Mouse (Mus musculus) intestine, postnatal 0 days (tissue): ENCODE data around the gene Rtl10. TPM values are rescaled to one million over a fixed set of nuclear protein-coding genes. Genes with fewer than 3 reads are reported as not detected.
A peak's percentile ranks its signal among the peaks of the same experiment; 100 is the strongest.

Source experiments
- ATAC-seq: fragments of 200-750 bp; cut with Nextera tagmentation; 2 replicates; pipeline ENCODE4 v1.8.0; 2017; ENCODE audit warnings: mild to moderate bottlenecking, moderate TSS enrichment, moderate library complexity
- H3K27ac ChIP-seq: fragments of 300-500 bp; sonication (generic); 2 replicates; pipeline ENCODE4 v1.5.1; 2014; ENCODE audit warnings: mild to moderate bottlenecking, low read depth, low read length, moderate library complexity
- H3K27me3 ChIP-seq: fragments of 300-500 bp; sonication (generic); replicated peaks from 2 replicates; pipeline ENCODE4 v1.6.1; 2014; ENCODE audit warnings: low read length, mixed read lengths; ENCODE audit not compliant: control insufficient read depth, insufficient read depth
- H3K36me3 ChIP-seq: fragments of 300-500 bp; sonication (generic); 2 replicates; pipeline ENCODE4 v1.6.1; 2014; ENCODE audit warnings: mild to moderate bottlenecking, moderate library complexity; ENCODE audit not compliant: control insufficient read depth, insufficient read depth
- H3K4me1 ChIP-seq: fragments of 300-500 bp; sonication (generic); replicated peaks from 2 replicates; pipeline ENCODE4 v1.6.1; 2014; ENCODE audit warnings: antibody characterized with exemption, low read length, mixed read lengths; ENCODE audit not compliant: control insufficient read depth, insufficient read depth
- H3K4me2 ChIP-seq: fragments of 300-500 bp; sonication (generic); replicated peaks from 2 replicates; pipeline ENCODE4 v1.6.1; 2014; ENCODE audit warnings: low read depth, mild to moderate bottlenecking, moderate library complexity
- H3K4me3 ChIP-seq: fragments of 300-500 bp; sonication (generic); 2 replicates; pipeline ENCODE4 v1.5.1; 2014; ENCODE audit warnings: low read depth, low read length
- H3K9ac ChIP-seq: fragments of 300-500 bp; sonication (generic); 2 replicates; pipeline ENCODE4 v1.6.1; 2014; ENCODE audit warnings: mild to moderate bottlenecking, low read depth, low read length
- H3K9me3 ChIP-seq: fragments of 300-500 bp; sonication (generic); 2 replicates; pipeline ENCODE4 v1.6.1; 2016; ENCODE audit warnings: mixed run types; ENCODE audit not compliant: control insufficient read depth
- CTCF ChIP-seq: sonication (generic); IDR thresholded peaks from 2 replicates; pipeline ENCODE4 v1.5.1; 2016; ENCODE audit warnings: low read depth, mild to moderate bottlenecking, control low read depth, antibody characterized with exemption, moderate library complexity
- WGBS: fragments of 180-500 bp; shearing (Covaris S2); extraction: QIAGEN DNeasy Blood & Tissue Kit; methylation state at CpG from one replicate; pipeline ENCODE4 v1.1.7; 2014; 5-methylcytosine and 5-hydroxymethylcytosine counted together
- polyA plus RNA-seq: library from polyadenylated mRNA; unstranded; fragments of >200 nt; fragmentation: Nextera tagmentation; extraction: Ambion mirVana; gene quantifications from 2 replicates; pipeline ENCODE4 v1.2.1, GENCODE M21; 2015

Rtl10 gene
- polyA plus RNA-seq, 1 experiment from 2014 or later = 1.4 TPM

DNA sequence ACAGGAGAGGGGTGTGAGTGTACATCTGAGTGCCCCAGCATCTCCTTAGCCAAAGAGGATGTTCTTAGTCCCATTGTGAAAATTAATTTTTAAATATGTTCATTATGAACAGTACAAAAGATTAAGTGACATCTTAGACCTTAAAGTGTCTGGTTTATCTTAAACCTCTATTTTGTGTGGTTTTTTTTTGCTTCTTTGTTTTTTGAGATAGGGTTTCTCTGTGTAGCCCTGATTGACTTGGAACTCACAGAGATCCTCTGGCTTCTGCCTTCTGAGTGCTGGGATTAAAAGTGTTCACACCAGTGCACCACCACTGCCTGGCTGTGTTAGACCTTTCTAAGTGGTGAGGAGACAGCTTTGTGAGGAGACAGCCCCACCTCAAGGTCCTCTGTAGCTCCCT is 40.0 kb upstream of the Rtl10 start:
- Histone ChIP-seq H3K4me1 (peaks cover 4% of the 10 kb centered on the region; the same call in 1 of the 2 replicates), H3K4me3 (no peak overlapping the region), H3K27ac (no peak overlapping the region), H3K9ac (no peak overlapping the region), H3K27me3 (no peaks in the 10 kb centered on the region), H3K4me2 (no peak overlapping the region), H3K9me3 (no peaks in the 10 kb centered on the region), H3K36me3 (peaks cover 3% of the 10 kb centered on the region; the same call in 1 of the 2 replicates)
- no peak for TF ChIP-seq CTCF
- ATAC-seq = no peak

DNA sequence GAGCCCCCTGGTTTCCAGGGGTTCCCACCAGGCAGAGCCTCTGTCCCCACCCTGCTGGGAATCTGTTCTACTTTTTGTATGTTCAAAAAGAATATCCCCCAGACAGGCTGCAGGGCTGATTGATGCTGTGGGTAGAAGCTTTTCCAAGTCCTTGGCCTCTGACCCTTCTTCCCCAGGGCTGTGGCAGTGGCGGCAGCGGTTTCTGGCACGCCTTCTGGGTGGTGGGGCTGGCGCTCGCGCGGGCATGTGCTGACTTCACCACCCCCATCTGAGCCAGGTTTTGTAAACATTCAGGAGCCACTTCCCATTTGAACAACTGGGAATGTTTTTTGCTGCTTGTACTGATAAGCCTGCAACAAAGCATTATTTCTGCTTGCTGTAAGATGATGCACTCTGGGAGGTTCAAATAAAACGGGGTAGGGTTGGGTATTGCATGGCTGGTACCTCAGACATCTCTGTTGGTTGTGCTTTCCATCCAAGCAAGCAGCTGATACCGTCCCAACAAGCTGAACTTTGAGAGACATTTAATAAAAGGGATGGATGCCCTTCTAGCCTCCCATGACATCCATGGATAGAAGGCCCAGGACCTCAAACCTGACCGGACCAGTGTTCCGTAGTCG is 39.3 kb upstream of the Rtl10 start:
- Histone ChIP-seq H3K27me3 (no peaks in the 10 kb centered on the region), H3K4me1 (peaks cover 4% of the 10 kb centered on the region; the same call in 1 of the 2 replicates), H3K9ac (no peak overlapping the region), H3K36me3 (peaks cover 3% of the 10 kb centered on the region; the same call in 1 of the 2 replicates), H3K27ac (no peak overlapping the region), H3K9me3 (no peaks in the 10 kb centered on the region), H3K4me2 (peak overlapping the region; percentile 38), H3K4me3 (no peak overlapping the region)
- ATAC-seq = no peak
- WGBS = 16% methylated on average over 12 of the region's 12 CpGs
- no peak for TF ChIP-seq CTCF

DNA sequence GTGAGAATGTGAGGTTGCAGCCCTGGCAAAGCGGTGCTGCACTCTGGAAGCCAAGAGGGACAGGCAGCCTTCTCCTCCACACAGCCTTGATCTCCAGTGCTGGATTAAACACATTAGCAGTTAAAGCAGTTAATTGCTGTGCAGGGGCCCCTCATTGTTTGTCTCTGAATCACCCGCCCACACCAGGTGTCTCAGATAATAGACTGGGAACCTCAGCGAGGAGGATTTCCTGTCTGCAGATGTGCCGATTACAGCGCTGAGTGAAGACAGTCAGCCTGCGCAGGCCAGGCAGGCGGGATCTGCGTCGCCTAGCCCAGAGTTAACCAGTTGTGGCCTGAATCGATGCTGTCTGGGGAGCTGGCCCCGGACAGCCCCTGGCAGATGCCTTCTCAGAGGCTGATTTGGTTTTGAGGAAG is 38.7 kb upstream of the Rtl10 start:
- H3K36me3 ChIP-seq = peaks cover 3% of the 10 kb centered on the region; the same call in 1 of the 2 replicates
- peak overlapping the region; percentile 38 for H3K4me2 ChIP-seq
- no peak overlapping the region for H3K27ac ChIP-seq
- H3K9ac ChIP-seq = no peak overlapping the region
- H3K9me3 ChIP-seq = no peaks in the 10 kb centered on the region
- peaks cover 4% of the 10 kb centered on the region; the same call in 1 of the 2 replicates for H3K4me1 ChIP-seq
- no peak for TF ChIP-seq CTCF
- H3K4me3 ChIP-seq = no peak overlapping the region
- no peaks in the 10 kb centered on the region for H3K27me3 ChIP-seq
- WGBS = 6% methylated on average over 11 of the region's 11 CpGs
- ATAC-seq = peak; percentile 78

DNA sequence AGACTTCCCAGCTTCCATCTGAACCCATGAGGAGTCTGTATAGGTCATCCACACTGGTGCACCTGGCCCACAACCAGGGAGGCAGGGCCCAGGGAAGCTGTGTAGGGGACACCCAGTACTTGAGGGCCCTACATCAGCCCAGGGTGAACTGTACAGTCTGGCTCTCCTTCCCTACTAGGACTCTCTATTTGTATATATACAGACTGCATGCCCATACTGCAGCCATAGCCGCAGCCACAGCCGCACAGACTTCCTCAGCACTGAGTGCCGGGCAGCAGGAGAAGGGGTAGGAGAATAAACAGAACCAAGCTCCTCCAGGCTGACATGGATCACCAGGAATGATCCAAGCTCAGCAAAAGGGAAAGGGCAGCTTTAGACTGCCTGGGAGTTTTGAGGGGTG is 37.9 kb upstream of the Rtl10 start:
- 70% methylated on average over 3 of the region's 3 CpGs for WGBS
- Histone ChIP-seq H3K27ac (no peak overlapping the region), H3K9ac (no peak overlapping the region), H3K4me2 (no peak overlapping the region), H3K4me3 (no peak overlapping the region), H3K27me3 (no peaks in the 10 kb centered on the region), H3K36me3 (peaks cover 8% of the 10 kb centered on the region; the same call in 1 of the 2 replicates), H3K4me1 (peaks cover 4% of the 10 kb centered on the region; the same call in 1 of the 2 replicates), H3K9me3 (no peaks in the 10 kb centered on the region)
- TF ChIP-seq CTCF = no peak
- no peak for ATAC-seq

DNA sequence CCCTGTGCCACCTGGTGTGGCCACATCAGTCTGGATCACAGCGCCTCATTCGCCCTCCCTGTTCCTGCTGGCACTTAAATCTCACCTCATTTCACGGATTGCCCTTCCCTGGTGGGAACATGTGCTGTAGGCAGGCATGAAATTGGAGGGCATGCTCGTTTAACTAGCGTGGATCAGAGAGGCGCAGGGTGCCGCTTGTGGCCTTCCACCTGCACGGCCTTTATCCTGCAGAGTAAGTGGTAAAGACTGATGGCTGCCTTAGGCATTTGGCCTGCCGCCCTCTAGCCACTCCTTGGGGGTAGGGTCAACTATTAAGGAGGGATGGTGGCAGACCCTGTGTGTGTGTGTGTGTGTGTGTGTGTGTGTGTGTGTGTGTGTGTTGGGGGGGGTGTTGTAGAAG is 36.7 kb upstream of the Rtl10 start:
- 90% methylated on average over 9 of the region's 9 CpGs for WGBS

DNA sequence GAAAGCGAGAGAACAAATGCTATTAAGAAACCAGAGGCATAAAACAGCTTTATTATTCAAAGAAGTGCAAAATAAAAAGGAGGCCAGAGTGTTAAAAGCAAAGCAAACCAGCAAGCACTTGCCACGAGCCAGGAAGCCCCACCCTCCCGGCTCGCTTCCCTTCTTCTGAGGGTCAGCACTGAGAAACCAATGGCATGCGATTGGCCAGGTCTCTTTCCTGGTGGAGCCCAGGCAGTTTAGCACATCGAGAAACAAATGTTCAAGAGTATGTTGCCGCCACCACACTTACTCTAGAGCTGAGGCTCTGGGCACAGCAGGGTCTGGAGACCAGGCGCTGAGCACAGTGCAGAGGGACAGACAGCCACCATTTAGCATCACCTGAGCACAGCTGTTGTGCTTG is 36.1 kb upstream of the Rtl10 start:
- H3K9ac ChIP-seq = no peak overlapping the region
- H3K4me2 ChIP-seq = no peak overlapping the region
- no peak for TF ChIP-seq CTCF
- no peaks in the 10 kb centered on the region for H3K9me3 ChIP-seq
- ATAC-seq = no peak
- H3K27ac ChIP-seq = no peak overlapping the region
- peaks cover 8% of the 10 kb centered on the region; the same call in 1 of the 2 replicates for H3K36me3 ChIP-seq
- H3K27me3 ChIP-seq = no peaks in the 10 kb centered on the region
- peaks cover 4% of the 10 kb centered on the region; the same call in 1 of the 2 replicates for H3K4me1 ChIP-seq
- H3K4me3 ChIP-seq = no peak overlapping the region
- 69% methylated on average over 8 of the region's 8 CpGs for WGBS

More for the DNA sequence above, 36.7 kb upstream of the Rtl10 start:
- H3K9me3 ChIP-seq = no peaks in the 10 kb centered on the region
- peaks cover 8% of the 10 kb centered on the region; the same call in 1 of the 2 replicates for H3K36me3 ChIP-seq
- peaks cover 4% of the 10 kb centered on the region; the same call in 1 of the 2 replicates for H3K4me1 ChIP-seq
- no peak overlapping the region for H3K4me2 ChIP-seq
- no peak for TF ChIP-seq CTCF
- no peak overlapping the region for H3K4me3 ChIP-seq
- ATAC-seq = no peak
- no peak overlapping the region for H3K9ac ChIP-seq
- H3K27ac ChIP-seq = no peak overlapping the region
- H3K27me3 ChIP-seq = no peaks in the 10 kb centered on the region
